Mouse (Mus musculus) liver, adult 2 months (tissue): ENCODE measurements around the gene Fam178b.

Experiments
- CTCF ChIP-seq: fragments of 200-500 bp; IDR thresholded peaks from 2 replicates; pipeline ENCODE4 v1.5.1; 2011; ENCODE audit warnings: low read depth, low read length, control low read depth
- POLR2A ChIP-seq: fragments of 200-500 bp; IDR thresholded peaks from 2 replicates; pipeline ENCODE4 v1.6.1; 2011; ENCODE audit warnings: low read length, control low read depth; ENCODE audit not compliant: insufficient read depth; ENCODE audit errors: extremely low read depth

GRCm38 (mm10) chr1:36534595-36535058 lies 148.4 kb downstream of the Fam178b start:
- TF ChIP-seq POLR2A (no peak), CTCF (no peak)
